Mouse (Mus musculus): Measurements from ENCODE around the gene Xlr3b. TPM values are rescaled to one million over a fixed set of nuclear protein-coding genes. Genes with fewer than 3 reads are reported as not detected.
"Not testable (repeated sequence)": the region's sequence is repeated elsewhere in the genome, so short reads cannot be mapped to it uniquely, and the experiment has no call there.

Gene Xlr3b
- total RNA-seq (2014; rRNA removed) = 4.9 and 5.8 TPM in 2 replicates
- 7.4 and 15.5 TPM in 2 replicates for polyA plus RNA-seq (2015; fragmentation: Nextera tagmentation; extraction: Ambion mirVana)

GRCm38 (mm10) chrX:73191934-73192333 lies at the start of gene Xlr3b:
Gene Xlr3b (plus strand): TSS chrX:73192207.
- not testable (repeated sequence) for H3K4me2 ChIP-seq (ENCODE audit: low read depth, low read length); H3K4me3 ChIP-seq (ENCODE audit: low read length); H3K36me3 ChIP-seq (ENCODE audit: insufficient read depth, low read length); H3K27me3 ChIP-seq (ENCODE audit: insufficient read depth, low read length); H3K9ac ChIP-seq (replicated peaks; ENCODE audit: low read length); H3K4me1 ChIP-seq (ENCODE audit: insufficient read depth, low read length); H3K9me3 ChIP-seq (ENCODE audit: low read length); H3K27ac ChIP-seq
- peak; percentile 62; the same call in 1 of the 2 replicates for ATAC-seq
- peak; percentile 1 for DNase-seq (ENCODE audit: low spot score)
- WGBS = 75% methylated on average over 11 of the region's 12 CpGs

- WGBS = no CpG with 5 or more reads among the region's 7 CpGs
- H3K4me3 ChIP-seq (ENCODE audit: low read length); H3K4me2 ChIP-seq (ENCODE audit: low read depth, low read length); H3K27ac ChIP-seq; H3K4me1 ChIP-seq (ENCODE audit: insufficient read depth, low read length); DNase-seq (ENCODE audit: low spot score); H3K36me3 ChIP-seq (ENCODE audit: insufficient read depth, low read length); H3K9me3 ChIP-seq (ENCODE audit: low read length); H3K9ac ChIP-seq (replicated peaks; ENCODE audit: low read length); H3K27me3 ChIP-seq (ENCODE audit: insufficient read depth, low read length): not testable (repeated sequence)
- peak; percentile 90 for ATAC-seq
Observed at GRCm38 (mm10) chrX:73143218-73143618, 48.8 kb upstream of the Xlr3b start.

GRCm38 (mm10) chrX:73148496-73148895 lies 43.5 kb upstream of the Xlr3b start, which contains the start of gene Xlr5b:
Gene Xlr5b (plus strand): TSS chrX:73148796.
- not testable (repeated sequence) for H3K9me3 ChIP-seq (ENCODE audit: low read length); H3K27me3 ChIP-seq (ENCODE audit: insufficient read depth, low read length); ATAC-seq; H3K9ac ChIP-seq (replicated peaks; ENCODE audit: low read length); H3K4me1 ChIP-seq (ENCODE audit: insufficient read depth, low read length); DNase-seq (ENCODE audit: low spot score); H3K4me3 ChIP-seq (ENCODE audit: low read length); H3K27ac ChIP-seq; H3K4me2 ChIP-seq (ENCODE audit: low read depth, low read length); H3K36me3 ChIP-seq (ENCODE audit: insufficient read depth, low read length)
- WGBS = no CpG with 5 or more reads among the region's 20 CpGs

DNA sequence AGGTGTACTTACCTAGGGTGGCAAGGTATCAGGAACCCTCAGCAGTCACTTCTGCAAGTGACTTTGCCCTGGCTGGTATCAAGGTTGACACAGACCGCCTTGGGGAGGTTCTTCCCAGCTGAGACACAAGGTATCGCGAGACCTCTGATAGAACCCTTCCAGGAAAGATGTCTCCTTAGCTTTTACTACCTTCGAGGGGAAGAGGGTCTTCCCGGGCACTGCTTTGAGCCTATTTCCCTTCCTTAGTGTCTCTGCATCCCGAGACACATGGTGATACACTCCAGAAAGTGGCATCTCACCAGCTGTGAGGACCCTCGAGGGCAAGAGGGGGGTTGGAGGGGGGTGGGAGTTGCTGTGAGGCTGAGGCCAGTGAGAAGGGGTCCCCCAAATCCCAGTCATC lies 42.7 kb upstream of the Xlr3b start, which contains the start of gene DXBay18:
Gene DXBay18, minus strand, starts transcription at position 101 of the 400 bp plus-strand sequence.
- H3K9me3 ChIP-seq (ENCODE audit: low read length); H3K9ac ChIP-seq (replicated peaks; ENCODE audit: low read length); ATAC-seq; H3K4me2 ChIP-seq (ENCODE audit: low read depth, low read length); H3K4me1 ChIP-seq (ENCODE audit: insufficient read depth, low read length); H3K36me3 ChIP-seq (ENCODE audit: insufficient read depth, low read length); H3K27ac ChIP-seq; DNase-seq (ENCODE audit: low spot score); H3K4me3 ChIP-seq (ENCODE audit: low read length); H3K27me3 ChIP-seq (ENCODE audit: insufficient read depth, low read length): not testable (repeated sequence)
- WGBS = no CpG with 5 or more reads among the region's 7 CpGs

- H3K4me3 ChIP-seq (ENCODE audit: low read length); H3K9me3 ChIP-seq (ENCODE audit: low read length); H3K4me1 ChIP-seq (ENCODE audit: insufficient read depth, low read length); H3K9ac ChIP-seq (replicated peaks; ENCODE audit: low read length); H3K36me3 ChIP-seq (ENCODE audit: insufficient read depth, low read length); H3K4me2 ChIP-seq (ENCODE audit: low read depth, low read length); ATAC-seq; H3K27me3 ChIP-seq (ENCODE audit: insufficient read depth, low read length); DNase-seq (ENCODE audit: low spot score); H3K27ac ChIP-seq: not testable (repeated sequence)
- WGBS = 91% methylated on average over 6 of the region's 15 CpGs
Observed at GRCm38 (mm10) chrX:73176889-73177288, 15.1 kb upstream of the Xlr3b start, which contains the start of gene Spin2d. Gene Spin2d (minus strand): TSS chrX:73176989.

DNA sequence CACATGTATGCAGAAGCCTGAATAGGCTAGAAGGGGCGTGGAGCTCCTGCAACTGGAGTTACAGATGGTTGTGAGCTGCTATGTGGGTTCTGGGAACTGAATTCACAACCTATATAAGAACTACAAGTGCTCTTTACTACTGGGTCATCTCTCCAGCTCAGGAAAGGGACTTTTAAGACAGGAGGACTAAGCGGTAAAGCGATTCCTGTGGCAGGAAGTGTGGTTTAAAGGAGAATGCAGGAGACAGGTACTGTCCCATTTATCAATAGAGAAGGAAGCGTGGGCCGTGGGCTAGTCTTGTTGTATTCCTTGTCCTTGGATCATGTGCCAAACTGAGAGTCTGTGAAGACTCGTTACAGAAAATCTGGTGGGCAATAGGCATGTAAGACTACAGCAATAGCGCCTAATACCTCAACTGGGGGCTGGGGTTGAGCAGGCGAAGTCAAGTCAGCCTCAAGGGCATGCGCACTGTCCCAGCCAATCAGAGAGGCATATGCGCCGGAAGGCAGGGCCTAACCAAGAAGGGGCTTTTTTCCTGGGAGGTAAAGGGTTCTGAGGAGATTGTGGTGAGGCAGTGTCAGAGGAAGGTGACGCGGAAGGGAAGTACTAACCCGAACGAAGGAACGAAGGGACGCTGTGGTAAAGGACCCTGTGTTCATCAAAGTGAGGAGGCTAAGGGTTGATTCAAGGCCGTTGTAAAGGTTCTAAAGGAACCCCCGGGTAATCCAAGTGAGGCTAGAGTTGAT lies 22.0 kb downstream of the Xlr3b start, which contains the start of gene Xlr4b:
Gene Xlr4b, plus strand, starts transcription at position 515 of the 746 bp plus-strand sequence.
- not testable (repeated sequence) for H3K27me3 ChIP-seq (ENCODE audit: insufficient read depth, low read length); H3K4me1 ChIP-seq (ENCODE audit: insufficient read depth, low read length); DNase-seq (ENCODE audit: low spot score); H3K9me3 ChIP-seq (ENCODE audit: low read length); H3K9ac ChIP-seq (replicated peaks; ENCODE audit: low read length); H3K36me3 ChIP-seq (ENCODE audit: insufficient read depth, low read length); ATAC-seq; H3K4me3 ChIP-seq (ENCODE audit: low read length); H3K4me2 ChIP-seq (ENCODE audit: low read depth, low read length); H3K27ac ChIP-seq
- 78% methylated on average over 12 of the region's 19 CpGs for WGBS

DNA sequence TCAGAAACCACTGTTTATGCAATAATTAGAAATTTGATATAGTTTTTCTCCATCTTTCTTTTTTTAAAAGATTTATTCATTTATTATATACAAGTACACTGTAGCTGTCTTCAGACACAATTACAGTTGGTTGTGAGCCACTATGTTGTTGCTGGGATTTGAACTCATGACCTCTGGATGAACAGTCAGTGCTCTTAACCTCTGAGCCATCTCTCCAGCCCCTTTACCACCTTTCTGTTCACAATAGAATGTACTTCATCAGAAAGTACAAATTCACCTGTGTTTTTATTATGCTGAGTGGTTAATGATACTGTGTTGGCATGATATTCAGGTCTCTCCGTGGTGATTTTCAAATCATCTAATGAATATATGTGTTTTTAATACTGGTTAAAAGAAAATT lies 33.4 kb downstream of the Xlr3b start:
- H3K9me3 ChIP-seq (ENCODE audit: low read length) = no peaks in the 10 kb centered on the region
- no peak overlapping the region for H3K9ac ChIP-seq (replicated peaks; ENCODE audit: low read length)
- WGBS = 36% methylated on average over 1 of the region's 1 CpGs
- no peak for TF ChIP-seq CTCF (IDR thresholded peaks at IDR 0.05; ENCODE audit: low read depth)
- ATAC-seq = no peak
- H3K4me2 ChIP-seq (ENCODE audit: low read depth, low read length) = no peak overlapping the region
- H3K4me1 ChIP-seq (ENCODE audit: insufficient read depth, low read length) = no peaks in the 10 kb centered on the region
- no peak overlapping the region for H3K27ac ChIP-seq
- no peaks in the 10 kb centered on the region for H3K36me3 ChIP-seq (ENCODE audit: insufficient read depth, low read length)
- H3K4me3 ChIP-seq (ENCODE audit: low read length) = no peak overlapping the region
- no peak for DNase-seq (ENCODE audit: low spot score)
- H3K27me3 ChIP-seq (ENCODE audit: insufficient read depth, low read length) = no peaks in the 10 kb centered on the region

Measured in hindbrain, postnatal 0 days (tissue).